Mouse (Mus musculus): ENCODE measurements around the gene Ranbp3. TPM values are rescaled to one million over a fixed set of nuclear protein-coding genes. Genes with fewer than 3 reads are reported as not detected.

The Ranbp3 gene
- polyA plus RNA-seq, 1 experiment from 2014 or later = 86.5 TPM

DNA sequence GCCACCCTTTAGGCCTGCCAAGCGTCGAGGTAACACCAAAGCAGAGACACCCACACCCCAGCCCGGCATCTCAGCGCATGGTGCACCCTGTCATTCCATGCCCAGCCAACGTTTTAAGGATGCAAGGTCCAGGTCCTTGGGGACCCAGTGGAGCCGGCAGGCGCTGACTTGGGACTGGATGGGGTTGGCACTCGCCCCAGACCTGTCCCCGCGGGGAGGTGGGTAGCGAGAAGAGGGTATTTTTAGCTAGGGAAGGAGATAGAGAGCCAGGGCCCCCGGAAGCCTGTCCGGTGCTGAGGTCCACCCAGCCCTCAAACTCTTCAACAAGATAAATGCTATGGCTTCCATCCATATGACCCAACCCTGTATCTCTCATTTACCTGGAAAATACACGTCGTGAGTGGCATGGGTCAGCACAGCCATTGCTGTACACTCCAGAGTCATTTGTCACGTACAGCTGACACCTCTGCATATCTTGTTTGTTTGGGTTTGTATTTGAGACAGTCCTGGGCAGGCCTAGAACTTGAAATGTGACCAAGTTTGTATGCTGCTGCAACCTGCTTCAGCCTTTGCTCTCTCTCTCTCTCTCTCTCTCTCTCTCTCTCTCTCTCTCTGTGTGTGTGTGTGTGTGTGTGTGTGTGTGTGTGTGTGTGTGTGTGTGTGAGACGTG lies 67.2 kb downstream of the Ranbp3 start:
- ATAC-seq (ENCODE audit: insufficient number of reproducible peaks, insufficient read depth, low FRiP score, low read depth) = no peak
- H3K36me3 ChIP-seq (ENCODE audit: control insufficient read depth, insufficient read depth, low read length) = no peaks in the 10 kb centered on the region
- 78% methylated on average over 17 of the region's 17 CpGs for WGBS
- H3K9me3 ChIP-seq (ENCODE audit: control insufficient read depth, low read depth, low read length) = no peaks in the 10 kb centered on the region
- peaks cover 2% of the 10 kb centered on the region; the same call in 1 of the 2 replicates for H3K4me1 ChIP-seq (ENCODE audit: control insufficient read depth, insufficient read depth, low read length)
- no peak overlapping the region for H3K9ac ChIP-seq (replicated peaks; ENCODE audit: low read depth, low read length)
- H3K4me2 ChIP-seq (replicated peaks; ENCODE audit: low read depth, low read length) = no peak overlapping the region
- no peak overlapping the region for H3K27ac ChIP-seq (ENCODE audit: low read length)
- no peaks in the 10 kb centered on the region for H3K27me3 ChIP-seq (ENCODE audit: control insufficient read depth, insufficient read depth, low read length)
- H3K4me3 ChIP-seq (ENCODE audit: low read depth, low read length) = no peak overlapping the region

DNA sequence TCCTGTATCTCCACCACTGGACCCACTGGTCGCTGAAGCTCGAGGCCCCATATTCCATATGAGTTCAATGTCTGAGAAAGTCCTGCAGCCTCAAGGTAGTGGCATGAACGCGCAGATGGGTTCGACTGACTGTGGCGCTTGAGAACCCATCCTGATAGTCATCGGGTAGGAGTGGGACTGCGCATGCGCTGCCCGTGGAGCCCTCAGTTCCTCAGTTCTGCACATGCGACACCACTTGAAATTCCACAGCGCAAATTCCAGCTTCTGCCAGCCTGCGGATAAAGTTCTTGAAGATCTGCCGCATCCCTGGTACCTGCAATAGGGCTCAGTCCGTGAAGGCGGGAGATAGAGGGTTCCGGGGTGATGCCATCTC lies 67.7 kb downstream of the Ranbp3 start:
- 76% methylated on average over 17 of the region's 17 CpGs for WGBS
- H3K9me3 ChIP-seq (ENCODE audit: control insufficient read depth, low read depth, low read length) = no peaks in the 10 kb centered on the region
- no peak overlapping the region for H3K4me2 ChIP-seq (replicated peaks; ENCODE audit: low read depth, low read length)
- no peaks in the 10 kb centered on the region for H3K36me3 ChIP-seq (ENCODE audit: control insufficient read depth, insufficient read depth, low read length)
- H3K4me3 ChIP-seq (ENCODE audit: low read depth, low read length) = no peak overlapping the region
- H3K27me3 ChIP-seq (ENCODE audit: control insufficient read depth, insufficient read depth, low read length) = no peaks in the 10 kb centered on the region
- peaks cover 2% of the 10 kb centered on the region; the same call in 1 of the 2 replicates for H3K4me1 ChIP-seq (ENCODE audit: control insufficient read depth, insufficient read depth, low read length)
- no peak overlapping the region for H3K27ac ChIP-seq (ENCODE audit: low read length)
- no peak for ATAC-seq (ENCODE audit: insufficient number of reproducible peaks, insufficient read depth, low FRiP score, low read depth)
- no peak overlapping the region for H3K9ac ChIP-seq (replicated peaks; ENCODE audit: low read depth, low read length)

DNA sequence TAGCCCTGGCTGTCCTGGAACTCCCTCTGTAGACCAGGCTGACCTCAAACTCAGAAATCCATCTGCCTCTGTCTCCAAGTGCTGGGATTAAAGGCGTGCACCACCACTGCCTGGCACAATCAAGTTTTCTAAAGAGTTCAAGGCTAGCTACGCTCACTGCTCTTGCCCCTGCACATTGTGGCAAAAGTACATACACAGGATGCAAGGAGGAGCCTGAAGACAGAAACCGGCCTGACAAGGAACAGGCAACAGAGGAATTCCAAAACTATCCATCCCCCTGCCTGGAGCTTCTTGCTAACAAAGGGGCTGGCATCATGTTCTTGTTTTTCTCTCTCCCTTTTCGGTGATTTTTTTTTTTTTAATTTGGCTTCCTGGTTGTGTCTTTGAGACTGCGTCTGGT lies 71.1 kb downstream of the Ranbp3 start:
- Histone ChIP-seq H3K27ac (ENCODE audit: low read length) (no peak overlapping the region), H3K4me3 (ENCODE audit: low read depth, low read length) (no peak overlapping the region), H3K4me1 (ENCODE audit: control insufficient read depth, insufficient read depth, low read length) (peaks cover 2% of the 10 kb centered on the region; the same call in 1 of the 2 replicates), H3K9ac (replicated peaks; ENCODE audit: low read depth, low read length) (no peak overlapping the region), H3K36me3 (ENCODE audit: control insufficient read depth, insufficient read depth, low read length) (no peaks in the 10 kb centered on the region), H3K4me2 (replicated peaks; ENCODE audit: low read depth, low read length) (no peak overlapping the region), H3K9me3 (ENCODE audit: control insufficient read depth, low read depth, low read length) (no peaks in the 10 kb centered on the region), H3K27me3 (ENCODE audit: control insufficient read depth, insufficient read depth, low read length) (no peaks in the 10 kb centered on the region)
- no peak for ATAC-seq (ENCODE audit: insufficient number of reproducible peaks, insufficient read depth, low FRiP score, low read depth)
- WGBS = 37% methylated on average over 5 of the region's 5 CpGs

DNA sequence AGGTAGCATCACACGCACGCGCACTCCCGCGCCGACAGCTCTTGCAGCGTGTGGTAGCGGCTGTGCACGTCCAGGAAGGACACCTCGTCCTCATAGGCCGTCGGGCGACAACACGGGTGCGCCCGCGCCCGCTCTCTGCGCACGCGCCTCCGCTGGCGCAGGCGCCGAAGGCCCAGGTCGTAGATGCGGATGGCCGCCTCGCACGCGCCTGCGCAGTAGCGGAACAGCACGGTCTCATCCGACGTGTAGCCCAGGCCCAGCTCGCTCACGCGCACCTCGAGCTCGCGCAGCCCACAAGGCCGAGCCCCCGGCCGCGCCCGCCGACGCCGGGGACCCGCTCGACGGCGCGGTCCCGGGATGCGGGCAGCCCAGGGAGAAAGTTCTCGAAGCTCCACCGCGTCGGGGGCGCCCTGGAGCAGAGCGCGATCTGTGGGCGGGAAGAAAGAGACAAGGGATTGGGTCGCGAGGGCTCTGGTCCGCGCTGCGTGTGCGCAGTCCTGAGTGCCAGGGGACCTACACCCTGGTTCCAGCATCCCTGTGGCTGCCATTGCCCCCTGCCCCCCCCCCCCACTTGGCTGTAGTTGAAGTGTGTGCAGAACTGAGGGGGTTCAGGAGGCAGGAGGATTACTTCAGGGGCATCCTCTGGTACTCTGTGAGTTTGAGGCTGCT lies 78.4 kb downstream of the Ranbp3 start:
- Histone ChIP-seq H3K4me1 (ENCODE audit: control insufficient read depth, insufficient read depth, low read length) (0 out of 2 replicates have a peak, but pooled peaks cover 5% of the 10 kb centered on the region), H3K9ac (replicated peaks; ENCODE audit: low read depth, low read length) (no peak overlapping the region; the same call in 1 of the 2 replicates), H3K4me2 (replicated peaks; ENCODE audit: low read depth, low read length) (peak overlapping the region; percentile 34; the same call in 1 of the 2 replicates), H3K9me3 (ENCODE audit: control insufficient read depth, low read depth, low read length) (no peaks in the 10 kb centered on the region), H3K27me3 (ENCODE audit: control insufficient read depth, insufficient read depth, low read length) (peaks cover 26% of the 10 kb centered on the region), H3K36me3 (ENCODE audit: control insufficient read depth, insufficient read depth, low read length) (no peaks in the 10 kb centered on the region), H3K27ac (ENCODE audit: low read length) (no peak overlapping the region), H3K4me3 (ENCODE audit: low read depth, low read length) (peak overlapping the region; percentile 16)
- WGBS = 24% methylated on average over 71 of the region's 71 CpGs
- peak; percentile 60; the same call in 1 of the 2 replicates for ATAC-seq (ENCODE audit: insufficient number of reproducible peaks, insufficient read depth, low FRiP score, low read depth)

DNA sequence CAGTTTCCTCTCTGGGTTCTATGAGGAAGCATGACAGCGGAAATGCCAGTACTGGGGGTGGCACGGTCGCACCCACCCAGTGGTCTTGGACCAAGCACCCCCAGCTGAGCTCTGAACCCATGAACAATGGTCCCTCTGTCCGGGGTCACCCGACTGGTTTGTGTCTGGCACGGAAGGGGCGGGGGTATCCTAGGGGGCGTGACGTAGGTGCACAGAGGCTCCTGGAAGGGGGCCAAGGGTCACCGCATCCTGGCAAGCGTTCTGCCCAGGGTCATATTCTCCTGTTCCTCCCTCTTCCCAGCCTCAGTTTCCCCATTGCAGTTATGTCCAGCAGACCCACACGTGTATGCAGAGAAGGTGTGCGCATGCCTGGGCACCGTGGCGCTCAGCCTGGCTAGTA lies 80.4 kb downstream of the Ranbp3 start:
- Histone ChIP-seq H3K9me3 (ENCODE audit: control insufficient read depth, low read depth, low read length) (no peaks in the 10 kb centered on the region), H3K36me3 (ENCODE audit: control insufficient read depth, insufficient read depth, low read length) (no peaks in the 10 kb centered on the region), H3K27ac (ENCODE audit: low read length) (no peak overlapping the region), H3K4me2 (replicated peaks; ENCODE audit: low read depth, low read length) (no peak overlapping the region), H3K27me3 (ENCODE audit: control insufficient read depth, insufficient read depth, low read length) (peaks cover 26% of the 10 kb centered on the region), H3K9ac (replicated peaks; ENCODE audit: low read depth, low read length) (no peak overlapping the region), H3K4me3 (ENCODE audit: low read depth, low read length) (no peak overlapping the region), H3K4me1 (ENCODE audit: control insufficient read depth, insufficient read depth, low read length) (peaks cover 15% of the 10 kb centered on the region; the same call in 1 of the 2 replicates)
- ATAC-seq (ENCODE audit: insufficient number of reproducible peaks, insufficient read depth, low FRiP score, low read depth) = no peak
- WGBS = 20% methylated on average over 15 of the region's 15 CpGs

DNA sequence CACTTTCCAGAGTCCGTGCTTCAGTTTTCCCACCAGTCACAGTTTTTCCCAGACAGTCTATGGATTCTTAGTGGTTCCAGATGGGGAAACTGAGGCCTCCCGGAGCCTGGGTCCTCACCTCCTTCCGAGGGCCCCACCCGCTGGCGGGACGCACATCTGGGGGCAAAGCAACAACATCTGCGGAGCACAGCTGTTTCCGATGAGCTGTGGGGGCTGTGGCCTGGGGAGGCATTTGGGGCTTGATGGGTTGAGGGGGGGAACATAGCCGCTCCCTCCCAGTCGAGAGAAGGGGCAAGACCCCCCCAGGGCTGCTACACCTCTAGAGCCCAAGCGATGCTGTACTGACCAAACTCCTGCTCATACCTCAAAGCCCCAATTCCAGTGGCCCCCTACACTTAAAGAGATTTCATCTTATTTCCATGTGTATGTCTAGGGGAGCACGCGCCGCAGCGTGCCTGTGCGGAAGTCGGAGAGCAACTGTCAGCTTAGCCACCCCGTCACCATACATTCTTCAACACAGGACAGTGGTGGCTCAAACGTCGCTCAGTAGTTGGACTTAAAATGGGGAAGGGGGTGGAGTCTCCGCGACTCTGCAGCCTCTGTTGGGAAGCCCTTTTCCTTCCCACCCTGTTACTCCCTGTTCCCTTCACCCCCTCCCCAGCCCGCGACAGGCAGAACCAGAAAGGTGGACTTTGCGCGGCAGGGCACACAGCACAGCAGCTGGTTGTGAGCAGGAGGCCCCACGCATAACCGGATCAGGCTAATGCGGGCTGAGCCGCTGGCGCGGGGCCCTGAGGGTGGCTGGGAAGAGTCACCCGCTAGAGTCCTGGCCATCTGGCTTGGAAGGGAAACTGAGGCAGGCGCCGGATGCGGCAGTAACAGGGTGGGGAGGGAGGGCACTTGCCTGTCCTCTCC lies 81.4 kb downstream of the Ranbp3 start:
- Histone ChIP-seq H3K4me3 (ENCODE audit: low read depth, low read length) (no peak overlapping the region), H3K27me3 (ENCODE audit: control insufficient read depth, insufficient read depth, low read length) (peaks cover 26% of the 10 kb centered on the region), H3K4me2 (replicated peaks; ENCODE audit: low read depth, low read length) (no peak overlapping the region), H3K36me3 (ENCODE audit: control insufficient read depth, insufficient read depth, low read length) (no peaks in the 10 kb centered on the region), H3K4me1 (ENCODE audit: control insufficient read depth, insufficient read depth, low read length) (peaks cover 15% of the 10 kb centered on the region; the same call in 1 of the 2 replicates), H3K27ac (ENCODE audit: low read length) (no peak overlapping the region), H3K9me3 (ENCODE audit: control insufficient read depth, low read depth, low read length) (no peaks in the 10 kb centered on the region), H3K9ac (replicated peaks; ENCODE audit: low read depth, low read length) (no peak overlapping the region)
- 15% methylated on average over 36 of the region's 36 CpGs for WGBS
- ATAC-seq (ENCODE audit: insufficient number of reproducible peaks, insufficient read depth, low FRiP score, low read depth) = no peak

DNA sequence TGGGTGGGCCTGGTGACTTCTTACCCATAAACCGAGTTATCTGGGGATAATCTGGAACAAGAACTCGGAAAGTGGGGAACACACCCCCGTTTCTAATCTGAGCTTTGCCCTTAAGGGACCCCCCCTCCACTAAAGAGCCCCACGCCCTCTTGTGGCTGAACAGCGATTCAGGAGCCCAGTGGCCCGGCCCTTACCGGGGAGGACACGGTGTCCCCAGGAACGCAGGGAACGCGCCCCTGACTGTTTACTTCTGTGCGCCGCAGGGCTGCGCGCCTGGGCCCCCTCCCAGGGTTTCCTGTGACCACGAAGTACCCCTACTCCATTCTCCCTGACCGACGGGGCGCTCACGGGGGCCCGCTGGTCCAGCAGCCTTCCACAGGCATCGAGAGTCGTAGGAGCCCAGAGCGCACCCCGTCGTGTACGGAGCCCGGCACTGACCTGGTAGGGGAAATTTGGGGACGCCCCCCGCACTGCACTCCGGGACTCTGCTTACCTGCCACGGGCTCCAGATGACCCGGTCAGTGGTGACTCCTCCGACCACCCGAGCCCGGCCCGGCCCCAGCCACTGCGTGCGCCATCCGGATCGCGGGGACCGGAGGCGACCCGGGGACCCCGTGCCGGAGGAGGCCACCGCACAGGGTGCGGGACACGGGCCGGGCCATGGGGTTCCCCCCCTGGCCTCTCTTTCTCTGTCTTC lies 83.8 kb downstream of the Ranbp3 start:
- Histone ChIP-seq H3K4me3 (ENCODE audit: low read depth, low read length) (peak overlapping the region; percentile 57), H3K4me2 (replicated peaks; ENCODE audit: low read depth, low read length) (peak overlapping the region; percentile 100), H3K4me1 (ENCODE audit: control insufficient read depth, insufficient read depth, low read length) (peaks cover 15% of the 10 kb centered on the region; the same call in 1 of the 2 replicates), H3K27ac (ENCODE audit: low read length) (no peak overlapping the region), H3K9ac (replicated peaks; ENCODE audit: low read depth, low read length) (peak overlapping the region; percentile 57), H3K9me3 (ENCODE audit: control insufficient read depth, low read depth, low read length) (no peaks in the 10 kb centered on the region), H3K27me3 (ENCODE audit: control insufficient read depth, insufficient read depth, low read length) (peaks cover 26% of the 10 kb centered on the region), H3K36me3 (ENCODE audit: control insufficient read depth, insufficient read depth, low read length) (no peaks in the 10 kb centered on the region)
- WGBS = 1% methylated on average over 47 of the region's 51 CpGs
- ATAC-seq (ENCODE audit: insufficient number of reproducible peaks, insufficient read depth, low FRiP score, low read depth) = 0 out of 2 replicates have a peak, but pooled peaks have one; percentile 3
